Mouse (Mus musculus): ENCODE data around the gene Hapln2.

The Hapln2 gene

GRCm38 (mm10) chr3:88005822-88006786, 21.3 kb downstream of the Hapln2 start:
- DNase-seq (ENCODE audit: low spot score): no peak

GRCm38 (mm10) chr3:88002291-88002976, 24.9 kb downstream of the Hapln2 start:
- DNase-seq (ENCODE audit: low spot score): no peak

GRCm38 (mm10) chr3:88000816-88001595, 26.4 kb downstream of the Hapln2 start:
- no peak for DNase-seq (ENCODE audit: low spot score)

DNA sequence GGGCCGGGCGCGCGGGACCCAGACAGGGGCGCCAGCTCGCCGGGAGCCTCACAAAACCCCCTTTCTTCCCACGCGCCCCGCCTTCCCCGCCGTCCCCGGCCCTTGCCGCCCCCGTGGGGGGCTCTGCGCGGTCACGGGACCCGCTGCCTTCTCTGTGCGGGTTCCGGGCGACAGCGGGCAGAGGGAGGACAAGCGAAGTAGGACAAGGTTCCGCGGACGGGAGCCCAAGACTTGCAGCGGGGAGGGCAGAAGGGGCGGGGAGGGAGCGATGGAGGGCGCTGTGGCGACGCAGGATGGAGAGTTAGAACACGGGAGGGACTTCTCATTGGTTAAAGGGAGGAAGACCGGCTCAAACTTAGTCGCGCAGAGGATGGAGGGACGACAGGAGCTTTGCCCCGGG, 27.2 kb downstream of the Hapln2 start, which contains the start of gene Bcan:
Gene Bcan (minus strand): TSS at position 50 of the 400 bp plus-strand sequence.
- DNase-seq (ENCODE audit: low spot score): no peak

- no peak for DNase-seq (ENCODE audit: low spot score)
Observed at GRCm38 (mm10) chr3:87999243-87999895, 28.0 kb downstream of the Hapln2 start.

DNA sequence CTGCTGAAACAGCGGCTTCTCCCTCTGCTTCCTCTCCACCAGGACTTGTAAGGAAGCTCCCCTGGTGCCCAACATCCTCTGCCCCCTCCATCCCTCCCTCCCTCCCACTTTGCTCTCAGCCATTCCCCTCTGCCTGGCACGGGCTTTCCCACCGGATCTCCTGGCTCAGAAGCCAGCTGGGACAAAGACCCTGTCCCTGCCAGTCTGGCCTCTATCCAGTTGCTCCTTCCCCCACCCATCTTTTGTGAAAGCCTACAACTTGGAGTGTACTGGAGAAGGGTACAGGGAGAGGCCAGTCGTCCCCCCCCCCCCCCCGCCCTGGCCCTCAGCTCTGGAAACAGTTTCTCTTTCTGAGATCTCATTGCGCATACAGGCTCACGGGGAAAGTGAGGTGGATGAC, 28.6 kb downstream of the Hapln2 start:
- DNase-seq (ENCODE audit: low spot score): no peak

DNA sequence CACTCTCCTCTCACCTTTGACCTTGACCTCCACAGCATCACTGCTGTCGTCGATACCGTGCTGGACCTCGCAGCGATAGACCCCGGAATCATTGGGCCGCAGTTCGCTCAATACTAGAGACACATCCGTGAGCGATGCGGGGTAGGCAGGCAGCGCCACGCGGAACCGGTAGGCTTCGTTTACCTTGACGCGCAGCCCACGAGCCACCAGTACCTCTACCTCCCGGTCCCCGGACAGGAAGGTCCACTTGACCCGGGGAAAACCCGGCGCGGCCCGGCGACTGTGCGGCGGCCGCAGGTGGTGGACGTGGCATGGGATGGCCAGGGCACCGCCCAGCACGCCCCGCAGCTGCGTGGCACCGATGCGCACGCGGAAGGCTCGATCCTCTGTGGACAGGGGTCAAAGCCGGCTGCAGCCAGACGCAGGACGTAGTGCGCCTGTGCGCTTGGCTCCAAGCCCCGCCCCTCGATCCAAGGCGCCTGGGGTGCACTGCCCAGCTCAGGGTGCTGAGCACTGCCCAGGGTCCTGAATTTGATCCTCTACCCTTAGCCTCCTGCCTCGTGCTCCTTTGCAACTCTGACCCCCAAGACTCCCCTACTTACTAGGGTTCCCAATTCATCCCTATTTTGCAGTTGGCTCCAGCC, 30.3 kb downstream of the Hapln2 start:
- DNase-seq (ENCODE audit: low spot score): no peak

DNA sequence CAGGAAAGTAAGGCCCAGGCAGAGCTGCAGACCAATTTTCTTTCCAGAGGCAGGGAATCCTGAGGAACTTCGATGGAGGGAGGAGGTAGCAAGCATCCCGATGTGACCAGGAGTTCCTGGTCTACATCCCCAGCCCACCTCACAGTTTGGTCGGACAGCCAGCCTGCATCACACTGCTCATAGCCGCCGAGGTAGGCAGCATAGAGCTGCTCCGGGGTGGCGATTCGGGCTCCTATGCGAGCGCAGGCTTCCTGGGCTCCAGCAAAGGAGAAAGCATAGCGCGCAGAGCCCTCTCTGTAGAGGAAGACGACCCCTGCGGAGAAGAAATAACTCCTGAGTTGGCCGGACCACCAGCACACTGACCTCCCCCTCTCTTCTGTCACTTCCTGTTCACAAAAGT, 31.0 kb downstream of the Hapln2 start:
- DNase-seq (ENCODE audit: low spot score): no peak

DNA sequence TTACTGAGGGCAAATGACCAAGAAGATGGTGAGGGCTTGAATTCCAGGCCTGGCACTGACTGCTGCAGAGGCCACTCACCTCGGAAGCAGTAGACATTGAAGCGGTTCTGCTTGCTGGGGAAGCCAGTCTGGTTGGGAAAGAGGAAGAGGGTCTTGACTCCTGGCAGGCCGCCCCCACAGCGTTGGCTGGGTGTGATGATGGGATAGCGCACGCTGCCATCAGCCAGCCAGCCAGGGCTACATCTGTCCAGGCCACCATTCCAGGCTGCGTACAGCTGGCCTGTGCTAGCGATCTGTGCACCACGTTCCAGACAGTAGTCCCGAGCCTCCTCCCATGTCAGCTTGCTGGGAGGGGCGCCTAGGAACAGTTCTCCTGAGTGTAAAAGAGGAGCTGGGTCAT, 32.1 kb downstream of the Hapln2 start:
- no peak for DNase-seq (ENCODE audit: low spot score)

- DNase-seq (ENCODE audit: low spot score): peak; percentile 61
Observed at GRCm38 (mm10) chr3:87993436-87993835, 33.9 kb downstream of the Hapln2 start.

- no peak for DNase-seq (ENCODE audit: low spot score)
Observed at GRCm38 (mm10) chr3:87989935-87990334, 37.4 kb downstream of the Hapln2 start.

DNA sequence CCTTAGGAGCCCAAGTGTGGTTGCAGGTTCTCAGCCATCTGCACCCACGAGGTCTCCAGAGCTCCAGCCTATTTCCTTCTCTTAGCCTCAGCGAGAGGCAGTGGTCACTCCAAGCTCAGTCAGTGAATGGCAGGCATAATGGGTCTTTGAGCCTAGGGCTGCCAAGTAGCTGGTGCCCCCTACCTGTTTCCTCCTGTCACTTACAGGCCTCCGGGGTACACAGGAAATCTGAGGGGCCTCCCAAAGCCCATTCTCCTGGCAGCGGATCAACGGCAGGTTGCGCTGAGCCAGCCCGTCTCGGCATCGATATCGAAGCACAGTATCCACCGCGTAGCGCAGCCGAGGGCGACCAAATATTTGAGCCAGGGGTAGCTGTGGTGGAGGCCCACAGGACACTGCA, 39.3 kb downstream of the Hapln2 start:
- DNase-seq (ENCODE audit: low spot score): peak; percentile 52

GRCm38 (mm10) chr3:87987633-87988032, 39.8 kb downstream of the Hapln2 start:
- DNase-seq (ENCODE audit: low spot score): peak; percentile 88

- DNase-seq (ENCODE audit: low spot score): peak; percentile 100
Observed at GRCm38 (mm10) chr3:87986868-87987267, 40.5 kb downstream of the Hapln2 start.

DNA sequence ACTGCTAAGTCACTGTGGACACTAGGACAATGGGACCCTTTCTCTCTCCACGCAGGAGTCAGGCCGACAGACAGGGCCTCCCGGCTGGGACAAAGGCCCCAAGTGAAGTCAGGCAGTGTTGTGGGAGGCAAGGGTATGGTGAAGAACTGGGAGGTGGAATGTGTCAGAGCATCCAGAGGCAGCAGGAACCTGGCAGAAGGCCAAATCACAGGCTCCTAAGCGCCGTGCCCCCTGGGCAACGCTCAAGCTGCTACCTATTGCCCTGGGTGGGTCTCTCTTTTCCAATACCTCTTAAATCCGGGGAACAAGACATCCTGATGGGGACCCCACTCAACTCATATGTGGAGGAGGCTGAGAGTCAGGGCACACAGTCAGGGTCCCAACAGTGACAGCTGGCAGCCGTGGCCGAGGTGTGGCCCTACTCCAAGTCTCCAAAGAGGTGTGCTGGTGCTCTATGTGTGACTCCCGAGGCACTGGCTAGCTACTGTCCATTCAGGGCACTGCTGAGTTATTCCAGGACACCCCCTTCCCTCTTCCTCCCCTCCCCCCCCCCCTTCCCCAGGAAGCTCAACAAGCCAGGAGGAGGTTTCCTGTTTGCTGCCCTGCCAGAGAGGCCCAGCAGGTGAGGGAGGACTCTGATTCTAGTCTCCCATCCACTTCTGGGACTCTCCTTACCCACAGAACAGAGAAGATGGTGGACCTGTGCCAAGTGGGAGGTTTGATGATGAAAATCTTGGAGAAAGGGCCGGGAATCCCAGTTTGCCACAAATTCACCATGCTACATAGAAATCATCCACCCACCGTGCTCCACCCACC, 41.7 kb downstream of the Hapln2 start:
- DNase-seq (ENCODE audit: low spot score): no peak

- DNase-seq (ENCODE audit: low spot score): no peak
Observed at GRCm38 (mm10) chr3:87984094-87984493, 43.3 kb downstream of the Hapln2 start.

- DNase-seq (ENCODE audit: low spot score): no peak
Observed at GRCm38 (mm10) chr3:87983627-87984026, 43.8 kb downstream of the Hapln2 start.

DNA sequence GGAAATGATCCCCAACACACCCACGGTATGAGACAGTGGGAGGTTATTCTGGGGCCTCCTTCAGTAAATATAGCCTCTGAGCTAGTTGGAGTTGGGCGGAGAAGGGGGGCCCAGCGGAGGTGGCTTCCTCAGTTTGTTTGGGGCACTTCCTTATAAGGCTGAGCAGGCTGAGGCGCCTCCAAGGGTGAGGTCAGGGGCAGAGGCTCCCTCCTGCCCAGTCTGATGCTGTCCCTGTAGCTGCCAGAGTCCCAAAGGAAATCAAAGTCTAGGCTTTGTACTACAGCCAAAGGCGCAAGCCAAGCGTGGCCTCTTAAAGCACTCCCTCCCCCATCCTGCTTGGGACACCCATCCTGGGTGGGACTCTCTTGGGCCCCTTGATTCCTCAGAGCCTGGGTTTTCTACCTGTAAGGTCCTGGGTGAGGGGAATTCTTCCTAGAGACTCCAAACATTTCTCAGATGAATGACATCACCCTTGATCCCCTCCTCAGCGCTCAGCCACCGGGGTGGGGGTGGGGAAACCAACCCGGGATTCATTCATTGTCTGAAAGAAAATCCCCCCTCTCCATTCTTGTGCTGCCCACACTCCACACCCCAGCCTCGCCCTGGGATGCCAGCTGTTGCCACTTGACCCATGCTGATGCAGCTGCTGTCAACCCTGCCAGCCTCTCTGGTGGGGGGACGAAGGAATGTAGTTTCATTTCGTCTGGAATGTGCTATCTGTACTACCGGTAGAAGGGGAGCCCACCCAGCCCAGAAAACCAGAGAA, 44.4 kb downstream of the Hapln2 start:
- DNase-seq (ENCODE audit: low spot score): peak; percentile 69

All from retina, embryonic 14.5 days (tissue).